ENCODE assay signal across 8 mouse cellular contexts in genomic region chr16:30236091-30236699, GRCm38 (mm10). TPM values are rescaled to one million over a fixed set of nuclear protein-coding genes. Genes with fewer than 3 reads are reported as not detected.
DNase-seq lines count a peak whose midpoint lies in the region; ATAC-seq and TF ChIP-seq lines count a peak whose summit lies in the region.

No protein-coding gene starts in this region.

- H3K4me3 ChIP-seq in bone marrow, adult 2 months (replicated peaks; ENCODE audit: control insufficient read depth, low read depth, low read length) = peak overlapping the region; percentile 12
- H3K4me3 ChIP-seq in embryonic facial prominence, embryonic 15.5 days (replicated peaks) = peak overlapping the region; percentile 37
- peak overlapping the region; percentile 57 for H3K4me3 ChIP-seq in heart, embryonic 10.5 days
- H3K4me3 ChIP-seq in kidney, embryonic 15.5 days (replicated peaks) = peak overlapping the region; percentile 40
- peak overlapping the region; percentile 60 for H3K4me3 ChIP-seq in liver, adult 2 months (ENCODE audit: insufficient read depth, low read depth, low read length)
- H3K4me3 ChIP-seq in myocyte = peak overlapping the region; percentile 17

- H3K9ac ChIP-seq in embryonic facial prominence, embryonic 15.5 days = no peak overlapping the region
- peak overlapping the region; percentile 11; the same call in 1 of the 2 replicates for H3K9ac ChIP-seq in kidney, embryonic 15.5 days
- H3K9ac ChIP-seq in liver, adult 2 months (ENCODE audit: low read depth, low read length) = peak overlapping the region; percentile 86

- peak; percentile 84 for TF ChIP-seq CTCF in bone marrow, adult 2 months (IDR thresholded peaks at IDR 0.05; ENCODE audit: control insufficient read depth, insufficient read depth, low read length)
- peak; percentile 93 for TF ChIP-seq CTCF in liver, adult 2 months (IDR thresholded peaks at IDR 0.05; ENCODE audit: low read depth, low read length)

- WGBS in bone marrow, adult 2 months = 1% methylated on average over 33 of the region's 33 CpGs
- under 1% methylated on average over 33 of the region's 33 CpGs for WGBS in embryonic facial prominence, embryonic 15.5 days
- WGBS in heart, embryonic 10.5 days = 2% methylated on average over 33 of the region's 33 CpGs
- WGBS in kidney, embryonic 15.5 days = under 1% methylated on average over 33 of the region's 33 CpGs
- 2% methylated on average over 33 of the region's 33 CpGs for WGBS in liver, adult 2 months

- no peaks in the 10 kb centered on the region for H3K79me2 ChIP-seq in liver, adult 2 months (ENCODE audit: control insufficient read depth, insufficient read depth, low read length)
- H3K79me2 ChIP-seq in myocyte (ENCODE audit: control insufficient read depth, insufficient read depth) = no peaks in the 10 kb centered on the region

- H3ac ChIP-seq in myocyte (ENCODE audit: control insufficient read depth, insufficient read length) = no peak overlapping the region

- H3K4me2 ChIP-seq in embryonic facial prominence, embryonic 15.5 days (replicated peaks) = peak overlapping the region; percentile 66
- H3K4me2 ChIP-seq in kidney, embryonic 15.5 days = peak overlapping the region; percentile 72
- peak overlapping the region; percentile 81 for H3K4me2 ChIP-seq in myocyte (ENCODE audit: low read depth)

- H3K4me1 ChIP-seq in bone marrow, adult 2 months (ENCODE audit: control insufficient read depth, insufficient read depth, low read length) = no peaks in the 10 kb centered on the region; the same call in 1 of the 2 replicates
- peaks cover 49% of the 10 kb centered on the region for H3K4me1 ChIP-seq in embryonic facial prominence, embryonic 15.5 days
- peaks cover 26% of the 10 kb centered on the region for H3K4me1 ChIP-seq in heart, embryonic 10.5 days
- H3K4me1 ChIP-seq in kidney, embryonic 15.5 days = peaks cover 36% of the 10 kb centered on the region
- H3K4me1 ChIP-seq in liver, adult 2 months (ENCODE audit: control insufficient read depth, insufficient read depth, low read length) = peaks cover 10% of the 10 kb centered on the region

- DNase-seq in A20 (ENCODE audit: low read depth, low spot score) = peak; percentile 78
- DNase-seq in heart, embryonic 10.5 days (ENCODE audit: low spot score) = peak; percentile 86
- DNase-seq in liver, adult 2 months (ENCODE audit: extremely low read depth, low read depth, low spot score) = peak; percentile 18
- DNase-seq in spleen, postnatal 4 days (ENCODE audit: low spot score in 2 of 2) = peak; percentile 75 to 94

- 0 out of 2 replicates have a peak, but pooled peaks cover 3% of the 10 kb centered on the region for H3K27me3 ChIP-seq in embryonic facial prominence, embryonic 15.5 days
- peaks cover 88% of the 10 kb centered on the region for H3K27me3 ChIP-seq in heart, embryonic 10.5 days (ENCODE audit: insufficient read depth, poor library complexity, severe bottlenecking)
- peaks cover 52% of the 10 kb centered on the region for H3K27me3 ChIP-seq in kidney, embryonic 15.5 days
- H3K27me3 ChIP-seq in liver, adult 2 months (ENCODE audit: control insufficient read depth, insufficient read depth, low read length) = no peaks in the 10 kb centered on the region
- no peaks in the 10 kb centered on the region for H3K27me3 ChIP-seq in myocyte (ENCODE audit: control insufficient read depth, insufficient read depth, insufficient read length)

- no peak overlapping the region for H3K27ac ChIP-seq in bone marrow, adult 2 months (ENCODE audit: control insufficient read depth, insufficient read depth, low read depth, low read length, poor library complexity)
- H3K27ac ChIP-seq in embryonic facial prominence, embryonic 15.5 days (replicated peaks) = peak overlapping the region; percentile 85
- peak overlapping the region; percentile 76 for H3K27ac ChIP-seq in heart, embryonic 10.5 days
- peak overlapping the region; percentile 51; the same call in 1 of the 2 replicates for H3K27ac ChIP-seq in kidney, embryonic 15.5 days
- H3K27ac ChIP-seq in liver, adult 2 months (replicated peaks; ENCODE audit: insufficient read depth, low read depth, low read length) = no peak overlapping the region

- no peaks in the 10 kb centered on the region for H3K36me3 ChIP-seq in embryonic facial prominence, embryonic 15.5 days
- no peaks in the 10 kb centered on the region for H3K36me3 ChIP-seq in heart, embryonic 10.5 days
- H3K36me3 ChIP-seq in kidney, embryonic 15.5 days = no peaks in the 10 kb centered on the region
- no peaks in the 10 kb centered on the region for H3K36me3 ChIP-seq in liver, adult 2 months (ENCODE audit: control insufficient read depth, insufficient read depth, low read length)
- H3K36me3 ChIP-seq in myocyte (ENCODE audit: control insufficient read depth, insufficient read depth) = no peaks in the 10 kb centered on the region

- no peak for TF ChIP-seq POLR2A in bone marrow, adult 2 months (IDR thresholded peaks at IDR 0.05; ENCODE audit: borderline replicate concordance, control insufficient read depth, low read depth, low read length)
- no peak for TF ChIP-seq POLR2A in liver, adult 2 months (IDR thresholded peaks at IDR 0.05; ENCODE audit: extremely low read depth, insufficient read depth, low read length)
- no peak for TF ChIP-seq POLR2A in myocyte (IDR thresholded peaks at IDR 0.05; ENCODE audit: insufficient read length, low read depth)

- H3K9me3 ChIP-seq in embryonic facial prominence, embryonic 15.5 days (replicated peaks) = no peaks in the 10 kb centered on the region
- H3K9me3 ChIP-seq in heart, embryonic 10.5 days = no peaks in the 10 kb centered on the region
- H3K9me3 ChIP-seq in kidney, embryonic 15.5 days (replicated peaks) = no peaks in the 10 kb centered on the region

- peak; percentile 81 for ATAC-seq in embryonic facial prominence, embryonic 15.5 days (ENCODE audit: insufficient number of reproducible peaks, low FRiP score, low TSS enrichment, low read depth)
- ATAC-seq in kidney, embryonic 15.5 days (replicated peaks; ENCODE audit: low FRiP score) = peak; percentile 85

TF ChIP-seq in myocyte, 11 proteins besides CTCF, POLR2A, EP300 and RAD21:
- TF ChIP-seq E2F4 (IDR thresholded peaks at IDR 0.05; ENCODE audit: insufficient read depth) (no peak), MYOG (IDR thresholded peaks at IDR 0.05; ENCODE audit: control insufficient read depth in 1 of 3, insufficient read depth in 1 of 3, insufficient read length in 2 of 3, low read depth in 2 of 3) (peak in 1 of 3 experiments; percentile 28), MAX (IDR thresholded peaks at IDR 0.05; ENCODE audit: low read depth) (no peak), REST (IDR thresholded peaks at IDR 0.05; ENCODE audit: insufficient read depth, insufficient read length) (no peak), MYOD1 (IDR thresholded peaks at IDR 0.05; ENCODE audit: control insufficient read depth in 1 of 3, insufficient read length in 2 of 3, low read depth in 2 of 3) (peak in 2 of 3 experiments; percentile 24 to 34)

RNA-seq across cellular contexts. Expression of gene Cpn2, which starts 31.1 kb away (rescaled TPM):
- polyA plus RNA-seq in bone marrow, adult 2 months (2011; ENCODE audit: insufficient read depth, insufficient read length, low replicate concordance, missing spikeins) = 0.22 TPM in 1 of 2 replicates, not detected in the other
- not detected in 2 replicates for polyA plus RNA-seq in embryonic facial prominence, embryonic 15.5 days (2015; fragmentation: Nextera tagmentation; extraction: Ambion mirVana)
- polyA plus RNA-seq in heart, embryonic 10.5 days (2016; fragmentation: Nextera tagmentation; extraction: Ambion mirVana) = 0.23 TPM in 1 of 2 replicates, not detected in the other
- polyA plus RNA-seq in kidney, embryonic 15.5 days (2015; fragmentation: Nextera tagmentation; extraction: Ambion mirVana) = 0.04 and 0.08 TPM in 2 replicates
- total RNA-seq in liver, adult 2 months (2014; rRNA removed) = 137 and 158 TPM in 2 replicates
- 263 and 285 TPM in 2 replicates for polyA plus RNA-seq in liver, adult 2 months (2012; rRNA removed)
- not detected for polyA plus RNA-seq in myocyte (2012; fragmentation: generic; extraction: Trizol)

RNA-seq across cellular contexts. Expression of gene Lrrc15, which starts 46.9 kb away (rescaled TPM):
- 0.47 TPM in 1 of 2 replicates, not detected in the other for polyA plus RNA-seq in bone marrow, adult 2 months (2011; ENCODE audit: insufficient read depth, insufficient read length, low replicate concordance, missing spikeins)
- polyA plus RNA-seq in embryonic facial prominence, embryonic 15.5 days (2015; fragmentation: Nextera tagmentation; extraction: Ambion mirVana) = 4.9 and 5.9 TPM in 2 replicates
- 0.20 and 0.37 TPM in 2 replicates for polyA plus RNA-seq in heart, embryonic 10.5 days (2016; fragmentation: Nextera tagmentation; extraction: Ambion mirVana)
- polyA plus RNA-seq in kidney, embryonic 15.5 days (2015; fragmentation: Nextera tagmentation; extraction: Ambion mirVana) = 0.99 and 1.2 TPM in 2 replicates
- 0.07 TPM in 1 of 2 replicates, not detected in the other for total RNA-seq in liver, adult 2 months (2014; rRNA removed)
- 0.02 TPM in 1 of 2 replicates, not detected in the other for polyA plus RNA-seq in liver, adult 2 months (2012; rRNA removed)
- 0.04 TPM for polyA plus RNA-seq in myocyte (2012; fragmentation: generic; extraction: Trizol)

Comparison
In these comparisons a context has a peak if more than half of its experiments do, and no peak if none do; other contexts are left out.
1. DNase-seq: peak in every context shown above with its lines; median percentile 86 in heart, embryonic 10.5 days; 84 in spleen, postnatal 4 days; 78 in A20; 18 in liver, adult 2 months.
2. H3K27ac ChIP-seq: peak in embryonic facial prominence, embryonic 15.5 days (single experiment), heart, embryonic 10.5 days (single experiment) and kidney, embryonic 15.5 days (single experiment); none in bone marrow, adult 2 months (single experiment) and liver, adult 2 months (single experiment).
3. RNA of gene Cpn2, which starts 31.1 kb away (polyA plus RNA-seq): 263 to 285 TPM in liver, adult 2 months; 0.23 TPM in heart, embryonic 10.5 days, 0.22 TPM in bone marrow, adult 2 months, 0.04 to 0.08 TPM in kidney, embryonic 15.5 days, not detected in embryonic facial prominence, embryonic 15.5 days and not detected in myocyte (single experiment); every median in the first group is over 100 times any median in the second.
4. Peak in every context shown above with its lines, with median percentiles within 50 percentile points of each other: H3K4me3 ChIP-seq and H3K4me2 ChIP-seq.